Mouse (Mus musculus) frontal cortex, postnatal 10 days (tissue): ENCODE measurements around the gene Cep89.

Experiments
- DNase-seq, 2 experiments: peaks; one replicate each; pipeline ENCODE4 v3.0.0; 2022; ENCODE audit warnings: low spot score in 2 of 2, mixed read lengths in 1 of 2

Cep89 gene

DNA sequence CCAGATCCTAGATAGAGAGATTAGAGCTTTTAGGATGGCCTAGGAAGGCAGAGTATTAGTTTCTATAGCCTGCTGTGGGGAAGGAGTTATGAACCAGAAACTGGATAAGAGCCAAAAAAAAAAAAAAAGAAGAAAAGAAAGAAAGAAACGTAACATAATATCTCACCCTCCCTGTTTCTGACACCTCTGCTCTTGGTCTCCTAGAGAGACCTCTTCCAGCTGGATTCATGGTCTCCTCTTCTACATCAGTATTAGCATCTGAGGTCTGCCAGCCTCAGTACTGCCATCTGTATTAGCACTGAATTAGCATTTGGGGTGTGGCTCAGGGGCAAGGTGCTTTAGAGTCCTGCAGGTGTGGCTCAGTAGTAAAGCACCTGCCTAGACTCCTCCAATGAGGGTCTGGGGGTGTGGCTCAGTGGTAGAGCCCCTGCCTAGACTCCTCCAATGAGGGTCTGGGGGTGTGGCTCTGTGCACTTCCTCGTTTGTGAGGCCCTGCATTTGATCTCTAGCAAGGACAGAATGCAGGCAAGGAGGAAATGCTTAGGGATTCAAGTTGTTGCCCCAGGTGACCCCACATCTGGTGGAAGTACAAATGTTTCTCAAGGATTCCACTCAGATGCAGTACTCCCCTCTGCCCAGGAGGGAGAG is 14.0 kb upstream of the Cep89 start:
- no peak for DNase-seq

DNA sequence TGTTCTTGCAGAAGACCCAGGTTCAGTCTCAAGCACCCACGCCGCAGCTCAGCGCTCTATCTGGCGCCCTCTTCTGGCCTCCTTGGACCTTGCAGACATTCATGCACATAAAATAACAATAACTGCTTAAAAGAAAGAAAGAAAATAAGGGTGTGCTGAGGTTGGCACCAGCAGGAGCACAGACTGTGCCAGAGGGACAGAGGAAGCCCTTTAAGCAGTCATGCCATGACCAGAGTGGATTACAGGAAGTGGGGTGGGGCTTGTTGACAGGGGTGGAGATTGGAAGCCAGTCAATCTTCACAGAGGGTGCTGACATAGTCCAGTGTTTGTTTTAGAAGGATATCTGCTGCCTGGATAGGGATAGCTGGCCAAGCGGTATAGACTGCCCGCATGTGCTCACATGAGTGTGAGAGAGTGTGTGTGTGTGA is 10.3 kb upstream of the Cep89 start:
- DNase-seq, result no peak

DNA sequence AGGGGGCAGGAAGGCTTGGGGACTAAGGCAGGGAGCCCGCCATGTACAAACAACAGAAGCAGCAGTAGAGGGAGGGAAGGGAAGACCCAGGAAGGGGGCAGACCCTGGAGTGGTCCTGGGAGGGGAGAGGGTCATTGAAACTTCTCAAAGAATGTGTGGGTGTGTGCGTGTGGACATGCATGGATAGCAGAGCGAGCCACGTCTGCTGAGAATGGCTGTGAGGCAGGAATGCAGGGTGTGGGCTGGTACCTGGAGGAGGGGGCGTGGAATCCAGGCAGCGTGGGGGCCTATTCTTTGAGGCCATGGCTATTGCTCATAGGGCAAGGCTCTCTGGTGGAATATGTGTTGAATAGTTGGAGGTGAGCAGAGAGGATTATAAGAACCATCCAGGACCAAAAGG is 8.1 kb upstream of the Cep89 start:
- DNase-seq, result no peak

DNA sequence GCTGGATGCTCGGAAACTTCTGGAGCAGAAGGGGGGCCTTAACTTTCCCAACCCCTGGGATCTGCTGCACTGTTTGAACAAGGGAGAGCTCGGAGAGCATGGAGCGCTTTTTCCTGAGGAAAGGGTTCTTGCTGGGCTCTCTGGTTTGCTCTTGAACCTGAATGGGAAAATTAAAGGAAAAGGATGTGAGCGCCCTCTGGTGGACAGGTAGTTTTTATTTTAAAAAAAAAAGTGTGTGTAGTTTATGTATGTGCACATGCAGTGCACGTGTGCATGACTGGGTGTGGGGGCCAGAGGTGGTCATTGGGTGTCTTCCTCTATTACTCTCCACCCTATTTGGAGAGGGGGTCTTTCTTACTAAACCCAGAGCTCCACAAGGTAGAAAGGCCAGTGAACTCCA is 3.9 kb upstream of the Cep89 start:
- no peak for DNase-seq

DNA sequence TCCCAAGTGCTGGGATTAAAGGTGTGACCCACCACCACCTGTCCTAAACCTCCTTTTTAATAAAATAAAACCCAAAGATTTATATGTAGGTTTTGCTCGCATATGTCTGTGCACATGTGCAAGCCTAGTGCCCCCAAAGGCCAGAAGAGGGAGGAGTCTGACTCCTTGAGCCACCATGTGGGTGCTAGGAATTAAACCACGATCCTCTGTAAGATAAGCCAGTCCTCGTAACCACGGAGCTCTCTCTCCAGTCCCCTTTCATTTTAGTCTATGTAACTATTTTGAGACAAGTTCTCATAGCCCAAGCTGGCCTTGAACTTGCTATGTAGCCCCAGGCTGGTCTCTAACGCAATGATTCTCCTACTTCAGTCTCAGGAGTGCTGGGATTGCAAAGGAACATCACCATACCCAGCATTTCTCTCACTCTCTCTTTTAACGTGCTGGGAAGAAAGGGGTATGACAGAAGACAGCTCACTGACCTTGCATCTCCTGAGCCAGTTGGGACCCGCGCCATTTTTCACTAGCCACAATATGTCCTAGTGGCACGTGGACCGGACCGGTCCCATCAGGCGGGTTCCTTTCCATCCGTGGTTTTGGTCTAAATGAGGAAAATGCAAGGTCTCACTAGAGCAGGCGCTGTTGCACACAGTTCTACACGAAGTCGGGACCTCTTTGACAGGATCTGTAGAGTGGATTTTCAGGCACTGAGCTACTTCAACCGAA is 940 bp upstream of the Cep89 start:
- DNase-seq, result peak in 1 of 2 experiments; percentile 12

DNA sequence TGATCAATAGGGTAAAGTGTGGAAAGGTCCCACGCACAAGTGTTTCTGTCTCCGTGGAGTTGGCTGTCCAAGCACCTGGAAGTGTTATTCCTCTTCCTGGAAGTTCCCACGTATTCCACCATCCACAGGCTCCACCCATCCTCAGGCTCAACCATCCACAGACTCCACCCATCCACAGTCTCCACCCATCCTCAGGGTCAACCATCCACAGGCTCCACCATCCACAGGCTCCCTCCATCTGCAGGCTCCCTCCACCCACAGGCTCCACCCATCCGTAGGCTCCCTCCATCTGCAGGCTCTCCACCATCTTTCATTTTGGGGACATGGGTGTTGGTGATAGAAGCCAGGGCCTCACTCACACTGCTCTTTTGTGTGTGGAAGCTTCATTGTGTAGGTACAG is 4.3 kb downstream of the Cep89 start:
- no peak for DNase-seq

DNA sequence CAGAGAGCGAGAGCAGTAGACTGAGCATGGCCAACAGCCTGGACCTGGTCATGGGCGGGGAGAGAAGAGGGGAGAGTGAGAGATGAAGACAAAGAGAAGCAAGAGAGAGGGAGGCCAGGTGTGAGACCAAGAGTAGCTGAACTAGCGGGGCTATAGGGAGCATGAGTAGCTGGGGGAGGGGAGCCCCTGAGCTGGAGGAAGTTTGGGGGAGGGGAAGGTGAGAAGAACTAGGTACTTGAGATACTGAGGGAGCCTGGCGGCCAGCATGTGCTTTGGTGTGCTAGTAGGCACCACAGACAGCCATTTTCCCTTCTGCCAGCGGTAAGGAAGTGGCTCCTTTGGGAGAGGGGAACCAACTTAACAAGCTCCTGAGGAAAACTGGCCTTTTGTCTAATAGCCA is 18.4 kb downstream of the Cep89 start:
- no peak for DNase-seq

DNA sequence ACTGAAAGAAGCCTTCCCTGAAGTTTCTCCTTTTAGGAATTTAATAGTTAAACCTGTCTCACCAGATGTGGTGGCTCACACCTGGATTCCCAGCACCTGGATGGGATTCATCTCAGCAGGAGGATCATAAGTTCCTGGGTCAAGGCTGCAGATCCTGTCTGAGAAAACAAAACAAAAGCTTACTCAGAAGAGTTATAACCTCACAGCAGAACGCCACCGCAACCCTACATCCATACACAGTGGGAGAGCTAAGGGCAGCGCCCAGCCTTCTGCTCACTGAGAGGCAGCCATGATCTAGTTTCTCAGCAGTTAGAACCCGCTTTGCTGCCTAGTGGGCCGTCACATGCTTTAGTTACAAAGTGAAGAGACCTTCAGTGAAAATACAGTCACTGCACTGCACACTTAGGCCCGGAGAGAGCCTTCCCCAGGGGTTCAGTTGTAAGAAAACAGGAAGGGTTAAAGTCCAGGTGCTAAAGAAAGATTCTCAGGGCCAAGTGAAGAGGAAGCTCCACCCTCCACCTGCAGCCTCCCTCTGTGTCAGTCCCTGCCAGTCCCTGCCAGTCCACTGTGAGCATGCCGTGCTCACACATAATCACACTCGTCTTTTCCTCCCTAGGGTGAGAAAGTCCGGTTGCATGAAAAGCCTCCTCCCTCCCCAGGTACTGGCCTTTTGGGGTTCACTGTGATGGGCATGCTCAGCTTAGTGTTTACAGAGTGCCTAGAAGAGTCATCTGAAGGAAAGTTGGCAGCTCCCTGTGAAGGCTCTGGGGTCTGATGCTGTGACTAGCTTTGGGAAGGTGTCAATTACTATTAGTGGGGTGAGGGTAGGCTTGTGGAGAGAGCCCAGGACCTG is 19.2 kb downstream of the Cep89 start:
- no peak for DNase-seq

DNA sequence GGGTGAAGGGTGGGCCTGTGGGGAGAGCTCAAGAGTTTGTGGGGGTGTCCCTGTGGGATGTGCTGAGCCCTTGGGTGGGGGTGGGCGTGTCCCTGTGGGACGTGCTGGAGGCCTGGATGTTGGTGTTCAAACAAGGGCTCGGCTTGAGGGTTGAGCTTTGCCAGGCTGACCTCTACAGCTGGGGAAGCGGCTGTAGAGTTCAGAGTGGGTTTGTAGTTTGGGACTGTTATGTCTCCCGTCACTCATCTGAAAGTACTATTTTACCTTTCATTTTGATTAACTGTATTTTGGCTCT is 19.8 kb downstream of the Cep89 start:
- DNase-seq, result no peak

DNA sequence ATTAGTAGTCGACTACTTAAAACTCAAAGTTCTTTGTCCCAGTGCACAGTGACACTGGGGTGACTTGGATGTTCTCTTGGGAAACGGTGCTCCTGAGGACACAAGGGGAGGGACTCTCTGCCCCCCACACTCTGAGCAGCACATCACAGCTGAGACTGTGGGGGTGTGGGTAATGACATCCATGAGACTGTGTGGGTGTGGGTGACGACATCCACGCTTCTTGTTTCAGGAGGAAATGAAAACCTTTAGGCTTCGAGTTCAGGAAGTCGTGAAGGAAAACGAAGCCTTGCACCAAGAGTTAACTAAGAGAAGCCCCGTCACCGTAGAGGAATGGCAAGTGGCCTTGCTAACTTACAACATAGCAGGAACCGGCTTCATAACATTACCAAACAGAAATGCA is 26.2 kb downstream of the Cep89 start:
- DNase-seq, result no peak

DNA sequence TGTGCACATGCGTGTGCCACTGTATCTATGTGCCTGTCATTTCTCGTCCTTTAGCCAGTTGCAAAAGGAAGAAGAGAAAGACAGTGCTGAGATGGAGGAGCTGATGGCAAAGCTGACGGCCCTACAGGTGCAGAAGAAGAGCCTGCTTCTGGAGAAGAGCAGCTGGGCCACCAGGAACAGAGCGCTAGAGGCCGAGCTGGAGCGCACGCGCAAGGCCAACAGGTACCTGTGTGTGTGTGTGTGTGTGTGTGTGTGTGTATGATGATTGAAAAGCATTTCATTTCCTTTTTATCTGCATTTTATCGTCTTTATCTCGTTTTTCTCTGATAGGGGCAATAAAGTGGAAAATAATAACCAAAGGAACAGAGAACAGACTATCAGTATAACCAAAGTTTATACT is 31.3 kb downstream of the Cep89 start:
- no peak for DNase-seq

DNA sequence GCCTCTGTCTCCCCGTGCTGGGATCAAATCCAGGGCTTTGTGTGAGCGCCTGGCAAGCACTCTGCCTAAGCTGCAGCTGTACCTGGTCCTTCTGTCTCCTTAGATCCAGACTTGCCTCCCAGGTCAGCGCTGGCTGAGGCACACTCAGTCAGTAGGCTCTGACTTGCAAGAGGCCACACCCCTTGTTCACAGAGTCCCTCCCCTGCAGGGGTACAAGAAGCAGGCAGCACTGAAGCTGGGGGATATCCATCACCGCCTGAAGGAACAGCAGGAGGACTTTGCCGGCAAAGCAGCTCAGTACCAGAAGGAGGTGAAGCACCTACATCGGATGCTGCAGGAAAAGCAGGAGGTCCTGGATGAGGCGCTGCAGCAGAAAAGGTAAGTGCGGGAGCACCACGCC is 38.4 kb downstream of the Cep89 start:
- DNase-seq, result no peak

DNA sequence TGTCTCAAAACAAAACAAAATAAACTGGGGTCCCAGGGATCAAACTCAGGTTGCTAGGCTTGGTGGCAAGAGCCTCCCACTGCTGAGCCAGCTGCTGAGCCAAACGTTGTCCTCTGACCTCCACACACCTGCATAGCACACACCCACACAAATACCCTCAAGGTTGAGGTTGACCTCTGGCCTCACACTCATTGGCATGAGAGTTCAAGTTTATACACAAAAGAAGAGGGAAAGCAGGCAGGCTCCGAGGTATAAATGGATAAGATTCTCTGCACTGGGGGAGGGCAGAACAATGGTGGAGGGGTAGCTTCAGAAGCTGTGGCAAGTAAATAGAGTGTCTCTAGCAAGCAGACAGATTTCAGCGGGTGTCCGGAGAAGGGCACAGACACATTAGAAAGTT is 50.7 kb downstream of the Cep89 start:
- DNase-seq, result no peak

DNA sequence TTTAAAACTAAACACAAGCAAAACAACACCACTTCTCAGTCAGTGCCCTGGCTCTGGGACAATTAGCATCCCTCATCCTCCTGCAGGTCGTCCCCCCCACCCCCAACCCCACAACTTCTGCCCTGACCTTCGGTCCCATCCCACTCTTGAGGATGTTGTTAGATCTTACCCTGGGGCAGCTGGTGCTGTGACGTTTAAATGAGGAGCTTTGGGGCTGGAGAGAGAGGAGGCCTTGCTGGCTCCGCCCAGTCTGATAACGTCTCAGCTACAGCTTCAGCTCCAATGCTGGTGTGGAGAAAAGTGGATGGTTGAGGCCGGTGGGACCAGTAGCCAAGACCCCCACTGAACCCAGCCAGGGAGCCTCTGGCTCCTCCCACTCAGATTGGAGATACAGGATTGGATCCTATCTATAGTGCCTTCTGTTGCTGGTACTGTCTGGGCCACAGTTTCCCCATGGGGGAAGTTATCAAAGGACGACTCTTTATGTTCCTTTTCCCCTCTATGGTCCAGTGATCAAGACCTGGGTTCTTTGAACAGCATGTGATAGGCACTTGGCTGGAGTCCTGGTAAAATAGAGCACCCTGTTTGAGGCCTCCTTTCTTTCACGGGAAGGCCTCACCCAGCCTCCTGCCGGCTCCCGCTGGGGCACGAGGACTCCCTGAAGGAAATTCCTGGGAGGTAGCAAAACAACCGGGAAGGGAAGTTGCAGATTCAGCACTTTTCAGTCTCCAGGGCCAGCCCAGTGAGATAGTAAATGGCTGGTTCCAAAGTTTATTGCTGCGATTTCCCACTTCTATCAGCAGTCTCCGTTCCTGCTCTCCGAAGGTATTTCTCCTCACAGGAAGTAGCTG is 51.4 kb downstream of the Cep89 start, which contains the start of gene Slc7a9:
Gene Slc7a9 (plus strand): TSS at position 801 of the 851 bp plus-strand sequence.
- DNase-seq, result no peak

DNA sequence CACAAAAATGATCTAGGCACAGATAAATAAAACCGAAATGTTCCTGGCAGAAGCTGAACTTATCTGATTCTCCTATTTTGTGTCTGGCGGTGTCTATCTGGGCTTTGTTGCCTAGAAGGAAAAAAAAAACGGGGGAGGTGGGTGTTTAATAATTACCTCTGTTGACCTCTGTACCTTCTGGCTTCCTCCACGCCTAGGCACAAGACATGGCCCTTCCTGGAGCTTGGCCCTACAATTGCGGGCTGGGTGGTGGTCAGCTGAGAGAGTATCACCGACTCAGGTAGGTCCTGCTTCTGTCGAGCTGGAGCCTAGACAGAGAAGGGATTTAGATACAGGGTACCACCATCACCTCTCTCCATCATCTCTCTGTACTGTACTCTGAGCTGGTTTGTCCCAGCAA is 52.0 kb downstream of the Cep89 start:
- no peak for DNase-seq

DNA sequence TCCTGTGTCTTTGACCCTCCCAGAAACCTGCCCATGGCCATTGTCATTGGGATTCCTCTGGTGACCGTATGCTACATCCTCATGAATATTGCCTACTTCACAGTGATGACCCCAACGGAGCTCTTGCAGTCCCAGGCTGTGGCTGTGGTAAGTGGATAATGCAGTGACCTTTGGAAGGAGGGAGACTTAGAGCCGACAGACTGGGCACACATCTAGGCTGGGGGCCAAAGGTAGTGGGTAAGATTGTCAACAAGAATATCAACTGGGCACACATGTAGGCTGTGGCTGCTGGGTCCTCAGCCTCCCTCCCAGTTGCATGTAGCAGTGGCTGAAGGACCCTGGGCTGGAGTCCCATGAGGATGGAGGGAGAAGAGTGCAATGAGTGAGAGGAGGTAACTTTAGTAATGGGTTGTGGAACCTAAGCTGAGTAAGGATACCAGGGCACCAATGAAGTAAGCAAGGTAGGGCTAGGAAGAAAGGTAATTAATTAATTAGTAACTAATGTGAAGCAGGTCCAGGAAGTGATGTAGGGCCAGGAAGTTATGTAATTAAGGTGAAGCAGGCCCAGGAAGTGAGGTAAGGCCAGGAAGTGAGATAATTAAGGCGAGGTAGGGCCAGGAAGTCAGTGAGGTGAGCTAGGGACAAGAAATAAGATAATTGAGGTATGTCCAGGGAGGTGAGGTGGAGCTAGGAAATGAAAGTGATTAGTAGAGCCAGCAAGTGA is 59.4 kb downstream of the Cep89 start:
- DNase-seq, result no peak

DNA sequence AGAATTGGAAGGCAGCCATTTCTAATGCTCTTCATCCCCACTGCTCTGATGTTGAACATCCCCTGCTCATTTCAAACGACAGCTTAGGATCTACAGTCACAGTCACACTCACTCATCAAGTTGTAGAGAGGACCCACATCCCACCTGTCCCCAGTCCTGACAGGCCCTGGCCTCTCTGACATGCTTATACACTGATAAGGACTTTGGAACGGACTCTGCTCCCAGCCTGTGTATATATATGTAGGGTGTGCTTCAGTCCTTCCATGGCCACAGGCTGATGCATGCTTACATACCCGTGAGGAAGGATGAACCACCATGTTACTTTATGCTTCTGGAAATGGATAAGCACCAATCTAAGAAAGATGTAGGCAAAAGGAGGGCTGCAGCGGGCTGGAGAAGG is 64.1 kb downstream of the Cep89 start:
- DNase-seq, result no peak

DNA sequence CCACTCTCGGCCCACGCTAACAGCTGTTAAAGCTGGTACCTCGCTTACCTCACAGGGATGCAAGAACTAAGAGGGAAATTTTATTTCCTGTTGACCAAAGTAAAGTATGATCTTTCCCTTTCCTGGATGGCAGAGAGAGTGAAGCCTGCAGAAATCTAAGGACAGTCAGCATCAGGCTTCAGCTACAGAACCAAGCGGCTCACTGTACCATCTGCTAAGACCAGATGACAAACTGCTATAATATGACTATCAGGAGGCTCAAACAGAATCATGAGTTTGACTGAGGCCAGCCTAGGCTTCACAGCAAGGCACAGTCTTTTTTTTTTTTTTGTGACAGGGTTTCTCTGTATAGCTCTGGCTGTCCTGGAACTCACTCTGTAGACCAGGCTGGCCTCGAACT is 68.2 kb downstream of the Cep89 start:
- DNase-seq, result no peak

DNA sequence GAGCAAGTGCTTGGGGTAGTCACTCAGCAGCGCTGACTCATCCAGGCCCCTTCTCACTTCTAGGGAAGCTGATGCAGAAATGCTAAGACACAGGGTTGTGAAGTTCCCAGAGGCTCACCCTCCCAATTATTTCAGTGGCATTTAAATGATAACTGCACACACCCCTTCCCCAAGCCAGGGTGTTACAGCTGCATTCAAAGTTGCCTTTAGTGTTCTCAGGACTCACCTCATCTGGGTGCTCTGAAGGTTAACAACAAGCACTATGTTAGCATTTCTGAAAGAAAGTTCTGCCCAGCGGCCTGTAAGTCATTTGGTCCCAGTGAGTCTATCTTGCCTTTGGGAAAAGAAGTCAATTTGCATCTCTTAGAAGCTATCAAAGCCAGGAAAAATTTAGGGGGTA is 71.0 kb downstream of the Cep89 start:
- no peak for DNase-seq

DNA sequence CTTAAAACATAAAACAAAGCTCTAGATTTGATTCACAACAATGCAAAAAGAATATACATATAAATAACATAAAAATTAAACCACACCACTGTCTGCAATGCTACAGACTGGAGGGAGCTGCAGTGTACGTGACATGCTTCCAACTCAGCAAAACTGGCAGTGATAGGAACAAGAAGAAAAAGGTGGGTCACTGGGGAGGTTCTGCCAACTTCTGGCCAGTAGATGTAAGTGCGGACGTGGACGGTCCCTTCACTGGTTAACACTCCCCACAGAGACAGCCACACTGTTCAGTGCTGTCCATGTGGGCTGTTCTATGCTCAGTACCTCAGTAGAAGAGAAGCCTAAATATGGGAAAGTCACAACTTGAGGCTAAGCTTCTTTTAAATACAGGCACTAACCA is 74.0 kb downstream of the Cep89 start:
- DNase-seq, result no peak

DNA sequence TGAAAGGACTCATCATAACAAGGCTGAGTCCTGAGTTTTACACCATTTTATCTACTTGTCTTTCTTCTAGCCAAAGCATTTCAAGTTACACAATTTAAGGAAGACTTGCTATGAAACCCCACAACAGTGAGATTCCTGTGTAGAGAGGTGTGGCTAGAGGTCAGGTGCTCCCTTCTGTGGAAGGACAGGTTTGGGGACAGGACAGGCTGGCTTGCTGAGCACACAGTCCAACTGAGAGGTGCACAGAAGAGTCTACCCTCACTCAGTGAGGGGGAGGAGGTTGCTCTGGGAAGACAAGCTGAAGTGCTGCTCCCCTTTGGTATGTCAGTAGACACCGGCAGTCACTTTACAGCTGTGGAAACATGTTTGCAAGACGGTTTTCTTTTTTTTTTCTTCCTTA is 79.6 kb downstream of the Cep89 start:
- no peak for DNase-seq
